Mouse (Mus musculus) kidney, postnatal 25 days (tissue): Measurements from ENCODE around the gene Pank2.

Experiments
- DNase-seq, 2 experiments: peaks; one replicate each; pipeline ENCODE4 v3.0.0; 2021; ENCODE audit warnings: mixed read lengths in 2 of 2

Pank2 gene

GRCm38 (mm10) chr2:131262213-131262672 lies at the start of gene Pank2:
Pank2 (plus strand) TSS chr2:131262495.
- DNase-seq, result peak; percentile 98 to 99

DNA sequence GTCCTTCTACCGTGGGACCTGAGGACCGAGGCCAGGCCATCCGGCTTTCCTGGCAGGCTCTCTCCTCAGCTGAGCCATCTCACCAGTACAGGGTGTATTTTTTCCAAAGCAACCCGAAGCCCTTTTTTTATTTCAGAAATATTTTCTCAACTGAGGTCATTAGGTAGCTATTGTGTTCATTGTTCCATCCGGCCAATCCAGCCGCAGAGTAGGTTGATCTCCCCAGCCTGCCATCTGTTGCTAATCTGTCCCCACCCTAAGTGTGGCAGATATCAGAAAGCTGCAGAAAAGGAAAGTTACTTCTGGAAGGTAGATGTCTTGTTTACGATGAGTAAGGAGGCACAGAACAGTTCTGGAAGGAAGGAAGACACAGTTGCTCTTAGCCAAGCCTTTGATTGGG lies 48.5 kb upstream of the Pank2 start:
- no peak for DNase-seq

DNA sequence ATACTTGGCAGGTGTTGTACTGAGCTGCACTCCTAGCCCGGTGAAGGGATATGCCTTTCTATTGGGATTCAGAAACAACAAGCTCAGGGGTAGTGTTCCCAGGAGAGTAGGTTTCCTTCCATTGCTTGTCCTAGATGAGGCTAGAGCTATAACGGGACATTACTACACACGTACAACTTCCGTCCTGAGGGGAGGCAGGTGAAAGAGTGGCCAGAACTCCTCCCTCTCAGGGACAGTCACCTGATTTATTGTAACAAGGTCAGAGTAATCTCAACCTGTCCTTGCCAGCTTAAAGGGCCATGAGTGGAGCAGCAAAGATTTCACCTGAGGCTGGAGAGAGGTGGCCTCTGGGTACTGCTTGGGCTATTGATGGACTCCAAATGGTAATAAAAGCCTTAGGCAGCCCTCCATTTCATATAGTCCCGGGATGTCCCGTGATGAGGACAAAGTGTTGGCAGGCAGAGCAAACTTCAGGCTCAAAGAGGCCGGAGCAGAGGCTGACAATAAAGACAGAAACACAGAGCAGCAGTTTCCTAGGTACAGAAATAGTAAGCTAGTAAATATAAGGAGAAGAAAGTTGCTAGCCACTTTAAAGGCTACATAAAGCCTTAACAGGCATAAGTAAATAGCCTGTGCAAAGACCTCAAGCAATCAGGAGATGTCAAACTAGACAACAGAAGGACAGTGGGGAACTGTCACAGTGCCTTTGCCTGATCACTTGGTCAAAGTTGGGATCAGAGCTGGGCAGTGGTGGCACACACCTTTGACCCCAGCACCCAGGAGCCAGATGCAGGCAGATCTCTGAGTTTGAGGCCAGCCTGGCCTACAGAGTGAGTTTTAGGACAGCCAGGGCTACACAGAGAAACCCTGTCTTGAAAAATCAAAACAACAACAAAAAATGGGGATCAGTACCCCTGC lies 46.1 kb upstream of the Pank2 start:
- peak; percentile 48 to 71 for DNase-seq

GRCm38 (mm10) chr2:131220030-131220429 lies 42.3 kb upstream of the Pank2 start:
- no peak for DNase-seq

DNA sequence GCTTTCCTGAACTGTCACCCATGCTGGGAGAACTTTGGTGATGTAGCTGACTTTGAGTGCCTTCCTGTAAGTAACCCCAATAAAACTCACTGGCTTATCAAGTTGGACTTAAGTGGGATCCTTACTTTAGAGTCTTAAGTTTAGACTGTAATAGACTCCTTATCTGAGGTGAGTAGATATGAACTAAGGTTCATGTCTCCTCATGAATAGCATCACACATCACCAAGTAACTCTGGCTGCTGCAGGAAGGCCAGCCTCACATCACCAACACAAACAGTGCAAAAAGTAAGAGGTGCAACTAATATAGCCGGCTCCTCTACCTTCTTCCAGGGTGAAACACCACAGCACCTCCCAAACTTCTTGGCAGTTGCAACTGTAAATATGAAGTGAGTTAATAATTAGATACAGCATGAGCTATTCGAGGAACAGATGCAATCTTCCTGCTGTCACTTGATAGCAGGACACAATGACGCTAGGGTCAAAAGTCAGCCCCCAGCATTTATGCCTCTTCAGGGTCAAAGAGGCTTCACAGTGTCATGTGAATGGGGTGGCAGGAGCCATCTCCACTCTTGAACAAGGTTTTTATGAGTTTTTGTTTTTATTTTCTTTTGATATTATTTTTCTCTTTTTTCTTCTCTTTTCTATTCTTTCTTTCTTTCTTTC lies 40.3 kb upstream of the Pank2 start:
- no peak for DNase-seq

DNA sequence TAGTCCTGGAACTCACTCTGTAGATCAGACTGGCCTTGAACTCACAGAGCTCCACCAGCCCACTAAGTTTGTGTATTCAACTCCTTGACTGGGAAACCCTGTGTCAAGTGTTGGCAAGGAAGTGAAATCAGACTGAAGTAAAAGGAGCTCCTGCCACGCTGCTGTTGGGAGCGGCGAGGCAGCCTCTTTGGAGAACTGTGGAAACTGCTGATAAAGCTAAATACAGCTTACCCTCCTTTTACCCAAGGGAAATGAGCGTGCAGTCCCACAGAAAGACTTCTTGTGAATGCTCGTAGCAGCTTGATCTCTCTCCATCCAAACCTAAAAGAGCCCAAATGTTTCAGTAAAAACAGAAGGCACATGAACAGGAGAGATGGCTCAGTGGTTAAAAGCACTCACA lies 39.7 kb upstream of the Pank2 start:
- peak in 1 of 2 experiments; percentile 58 for DNase-seq

- no peak for DNase-seq
These were observed 38.7 kb upstream of the Pank2 start for GRCm38 (mm10) chr2:131223569-131223968.

DNA sequence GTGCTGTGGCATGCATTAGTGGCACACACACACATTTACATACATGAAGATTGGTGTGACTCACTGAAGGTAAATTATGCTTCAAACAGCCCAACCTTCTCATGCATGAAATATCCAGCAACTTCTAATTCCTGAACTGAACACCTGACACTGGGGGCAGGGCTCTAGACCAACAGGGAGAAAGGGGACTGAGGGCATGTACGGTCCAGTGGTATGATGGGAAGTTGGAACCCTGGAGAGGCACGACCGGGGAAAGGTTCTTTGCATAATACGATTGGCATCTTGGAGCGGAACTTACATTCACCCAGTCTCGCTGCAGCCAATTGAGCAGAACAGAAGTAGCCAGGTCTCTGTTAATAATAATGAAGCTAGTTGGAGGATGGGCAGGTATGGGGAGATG lies 37.1 kb upstream of the Pank2 start:
- DNase-seq, result peak; percentile 68 to 91

DNA sequence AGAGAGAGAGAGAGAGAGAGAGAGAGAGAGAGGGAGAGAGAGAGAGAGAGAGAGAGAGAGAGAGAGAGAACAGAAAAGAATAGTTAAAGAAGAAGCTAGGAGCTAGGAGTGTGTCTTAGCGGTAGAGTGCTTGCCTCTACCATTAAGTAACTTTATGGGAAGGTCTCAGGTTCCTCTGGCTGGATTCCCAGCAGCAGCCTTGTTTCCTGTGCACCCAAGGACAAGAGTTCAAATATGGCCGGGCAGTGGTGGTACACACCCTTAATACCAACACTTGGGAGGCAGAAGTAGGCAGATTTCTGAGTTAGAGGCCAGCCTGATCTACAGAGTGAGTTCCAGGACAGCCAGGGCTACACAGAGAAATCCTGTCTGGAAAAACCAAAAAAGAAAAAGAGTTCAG lies 35.6 kb upstream of the Pank2 start:
- peak; percentile 34 to 59 for DNase-seq

- DNase-seq, result no peak
These were observed 35.1 kb upstream of the Pank2 start for GRCm38 (mm10) chr2:131227243-131227642.

DNA sequence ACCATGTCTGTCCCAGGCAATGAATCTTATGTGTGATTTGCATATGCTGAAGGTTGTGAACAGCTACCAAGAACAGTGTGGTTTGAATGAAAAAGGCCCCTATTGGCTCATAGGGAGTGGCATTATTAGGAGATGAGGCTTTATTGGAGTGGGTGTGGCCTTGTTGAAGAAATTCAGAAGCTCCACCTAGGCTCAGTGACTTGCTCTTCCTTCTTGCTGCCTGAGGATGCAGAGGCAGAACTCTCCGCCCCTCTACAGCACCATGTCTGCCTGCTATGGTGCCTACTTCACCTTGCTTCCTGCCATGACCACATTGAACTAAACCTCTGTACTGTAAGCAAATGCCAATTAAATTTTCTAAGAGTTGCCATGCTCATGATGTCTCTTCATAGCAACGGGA lies 29.7 kb upstream of the Pank2 start:
- no peak for DNase-seq

DNA sequence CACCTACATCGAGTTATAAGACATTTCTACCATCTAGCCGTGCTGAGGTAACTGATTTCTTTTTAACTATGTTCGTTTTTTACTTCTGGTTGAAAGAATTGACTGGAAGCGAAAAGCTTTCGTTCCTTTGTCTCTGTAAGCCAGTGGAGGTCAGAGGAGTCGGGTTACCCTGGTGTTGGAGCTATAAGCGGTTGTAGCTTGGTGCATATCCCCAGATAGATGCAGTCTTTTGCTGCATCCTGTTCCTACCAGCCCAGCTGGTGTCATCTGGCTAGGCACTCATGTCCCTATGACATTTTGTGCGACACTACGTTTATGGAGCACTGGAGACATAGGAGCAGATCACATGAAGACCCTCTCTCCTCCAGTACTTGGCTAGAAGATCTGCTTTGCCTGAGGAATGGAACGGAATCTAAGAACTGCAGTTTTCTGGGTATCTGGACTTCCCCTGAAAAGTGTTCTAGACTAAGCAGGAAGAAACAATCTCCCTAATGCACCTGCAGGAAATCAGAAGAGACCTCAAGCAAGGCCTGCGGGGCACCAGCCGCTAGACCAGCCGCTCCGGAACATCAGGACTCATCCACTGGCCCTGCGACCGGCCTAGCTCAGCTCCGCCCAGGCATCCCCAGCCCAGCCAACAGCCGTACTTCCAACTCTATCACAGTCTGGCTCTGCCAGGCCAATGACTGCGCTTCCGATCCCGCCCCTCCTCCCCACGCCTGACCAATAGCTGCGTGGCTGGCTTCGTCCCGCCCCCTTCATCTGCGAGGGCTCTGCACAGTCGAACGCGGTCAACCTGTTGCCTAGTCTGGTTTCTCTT lies 28.8 kb upstream of the Pank2 start, which contains the start of gene Mavs:
TSS of gene Mavs (plus strand) at position 757 of the 820 bp plus-strand sequence.
- peak; percentile 98 to 99 for DNase-seq

DNA sequence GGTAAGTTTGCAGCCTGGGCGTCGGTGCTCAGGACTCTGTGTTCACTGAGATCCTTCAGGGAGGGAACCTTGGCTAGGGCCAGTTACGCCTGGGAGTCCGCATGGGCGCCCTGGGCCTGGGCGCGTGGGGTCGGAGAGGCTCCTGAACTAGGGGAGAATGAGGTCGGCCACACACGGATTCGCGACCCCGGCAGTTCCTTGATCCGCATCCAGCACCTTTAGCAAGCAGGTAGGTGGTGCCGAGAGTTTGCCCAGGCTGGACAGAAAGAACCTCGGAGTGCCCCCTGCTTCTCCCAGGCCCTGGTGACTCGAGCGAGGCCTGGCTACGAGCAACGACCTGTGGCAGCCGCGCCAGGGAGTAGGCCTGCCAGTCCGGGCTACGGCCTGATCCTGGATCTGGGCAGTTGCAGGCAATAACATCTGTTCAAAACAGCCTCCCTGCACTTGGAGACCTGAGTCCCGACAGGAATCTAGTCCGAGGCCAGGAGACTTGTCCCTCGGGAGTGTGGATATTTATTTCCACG lies 28.1 kb upstream of the Pank2 start:
- peak; percentile 51 to 66 for DNase-seq

DNA sequence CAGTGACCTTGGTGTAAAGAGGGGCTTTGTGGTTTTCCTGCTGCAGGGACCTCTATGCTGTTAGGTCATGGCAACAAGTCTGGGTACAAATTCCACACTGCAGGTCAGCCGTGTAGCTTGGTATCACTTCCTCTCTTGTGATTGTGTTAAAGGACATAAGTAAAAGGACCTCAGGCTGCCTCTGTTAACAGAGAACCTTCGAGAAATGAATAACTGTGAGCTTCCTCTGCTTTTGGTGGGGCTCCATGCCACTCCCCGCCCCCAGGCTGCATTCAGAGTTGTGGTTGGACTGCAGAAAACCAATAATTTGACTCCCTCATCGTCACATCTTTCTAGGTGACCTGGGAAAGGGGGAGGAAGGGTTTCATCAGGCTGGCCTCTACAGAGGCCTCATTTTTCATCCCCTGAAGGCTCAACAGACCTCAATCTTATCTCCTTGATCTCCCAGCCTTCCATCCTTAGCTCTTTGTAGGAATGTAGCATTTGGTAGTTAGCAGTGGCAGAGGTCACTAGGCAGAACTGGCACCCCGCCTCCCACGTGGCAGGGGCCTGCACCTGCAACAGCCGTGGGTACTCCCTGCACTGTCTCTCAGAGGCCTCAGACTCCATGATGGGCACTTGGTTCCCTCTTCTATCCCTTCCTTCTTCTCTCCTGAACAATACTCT lies 27.2 kb upstream of the Pank2 start:
- DNase-seq, result peak; percentile 58 to 79

DNA sequence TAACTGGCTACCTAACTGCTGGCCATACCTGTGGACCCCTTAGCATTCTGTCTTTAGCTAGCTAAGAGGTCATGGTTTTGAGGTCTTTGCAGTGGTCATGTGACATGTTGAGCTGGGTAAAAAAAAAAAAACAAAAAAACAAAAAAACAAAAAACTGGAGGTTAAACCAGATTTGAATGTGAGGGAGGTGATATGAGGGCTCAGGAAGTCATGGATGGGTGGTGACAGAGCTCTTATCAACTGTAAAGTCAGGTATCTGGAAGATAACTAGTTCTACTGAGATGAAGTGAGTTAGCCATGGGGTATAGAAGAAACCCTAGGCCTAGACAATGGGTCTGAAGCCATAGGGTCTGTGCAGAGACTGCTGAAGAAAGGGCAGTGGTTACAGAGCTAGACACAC lies 20.1 kb upstream of the Pank2 start:
- DNase-seq, result no peak

DNA sequence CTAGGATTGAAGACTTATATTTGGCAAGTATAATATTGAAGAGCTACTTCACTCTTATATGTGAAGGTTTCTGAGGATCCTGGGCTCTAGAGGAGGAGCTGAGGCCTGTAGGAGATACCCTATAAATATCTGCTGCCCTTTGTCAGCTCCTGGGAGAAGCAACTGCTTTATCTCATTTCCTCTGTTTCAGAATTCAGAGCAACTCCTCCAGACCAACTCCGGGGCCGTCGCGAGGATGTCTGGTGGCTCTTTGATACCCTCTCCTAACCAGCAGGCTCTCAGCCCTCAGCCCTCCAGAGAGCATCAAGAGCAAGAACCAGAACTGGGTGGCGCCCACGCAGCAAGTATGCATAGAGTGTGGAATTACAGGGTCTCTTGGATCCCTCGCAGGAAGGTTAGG lies 19.4 kb upstream of the Pank2 start:
- DNase-seq, result no peak

- DNase-seq, result peak; percentile 87 to 89
These were observed 8.5 kb upstream of the Pank2 start for GRCm38 (mm10) chr2:131253681-131254328.

GRCm38 (mm10) chr2:131254329-131254713 lies 8.0 kb upstream of the Pank2 start:
- peak in 1 of 2 experiments; percentile 84 for DNase-seq

- DNase-seq, result no peak
These were observed 6.6 kb upstream of the Pank2 start for GRCm38 (mm10) chr2:131255738-131256137.

DNA sequence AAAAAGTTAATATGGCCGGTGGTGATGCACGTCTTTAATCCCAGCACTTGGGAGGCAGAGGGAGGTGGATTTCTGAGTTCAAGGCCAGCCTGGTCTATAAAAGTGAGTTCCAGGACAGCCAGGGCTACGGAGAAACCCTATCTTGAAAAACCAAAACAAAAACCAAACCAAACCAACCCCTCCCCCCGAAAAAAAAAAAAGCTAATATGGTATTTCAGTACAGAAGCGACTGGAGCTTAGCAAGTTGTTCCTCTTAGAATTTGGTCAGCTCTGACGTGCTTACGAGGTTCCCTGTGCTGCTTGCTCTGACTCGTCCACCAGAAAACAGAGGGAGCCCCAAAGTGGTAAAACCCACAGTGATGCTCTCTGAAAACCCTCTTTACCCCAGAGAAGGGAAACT lies 3.6 kb upstream of the Pank2 start:
- DNase-seq, result no peak

GRCm38 (mm10) chr2:131260544-131261307 lies 1.6 kb upstream of the Pank2 start:
- no peak for DNase-seq
